Mouse (Mus musculus): ENCODE measurements around the gene Anxa9. TPM values are rescaled to one million over a fixed set of nuclear protein-coding genes. Genes with fewer than 3 reads are reported as not detected.
"Not testable (repeated sequence)": the region's sequence is repeated elsewhere in the genome, so short reads cannot be mapped to it uniquely, and the experiment has no call there.

The Anxa9 gene
- total RNA-seq (2021): under 1 TPM; 0.64 to 0.89 TPM
- long read RNA-seq, experiment 1: 0 reads
- long read RNA-seq, experiment 2, partial matches to known transcripts: 0 of 1 reads
- long read RNA-seq, experiment 2, other reads (novel, unspliced or antisense): 1 of 1 reads

- intact Hi-C loops (cut with DNase I): no loop called here
- DNase-seq (ENCODE audit: low spot score in 2 of 2): no peak
Measured at GRCm38 (mm10) chr3:95307100-95307499, at the start of gene Anxa9. Anxa9 (minus strand) TSS chr3:95307176.

DNA sequence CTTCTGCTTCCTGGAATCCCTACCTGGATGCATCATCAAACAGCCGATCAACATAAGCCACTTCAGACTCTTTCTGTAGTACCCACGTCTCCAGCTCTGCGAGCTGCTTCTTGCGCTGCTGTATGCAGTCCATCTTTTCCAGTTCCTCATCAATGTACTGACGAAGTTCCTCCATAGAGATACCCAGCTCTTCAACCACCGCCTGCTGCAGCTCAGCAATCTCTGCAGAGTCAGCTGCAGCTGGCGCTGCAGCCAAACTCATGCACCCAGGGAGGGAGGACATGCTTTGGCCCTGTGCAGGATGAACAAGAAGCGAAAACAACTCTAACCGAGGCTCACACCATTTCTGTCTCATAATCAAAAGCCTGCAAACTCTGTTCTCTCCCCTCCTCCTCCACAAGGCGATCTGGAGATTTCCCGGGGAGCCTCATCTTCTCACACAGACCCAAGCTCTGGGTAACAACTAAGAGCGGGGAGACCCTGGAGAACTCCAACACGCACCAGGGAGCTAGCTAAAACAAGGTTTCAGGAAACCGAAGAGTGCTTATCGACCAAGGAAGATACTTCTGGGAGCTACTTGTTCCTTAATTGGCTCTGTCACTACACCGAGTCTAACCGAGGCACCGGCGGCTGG, 49.1 kb upstream of the Anxa9 start:
- intact Hi-C loops (cut with DNase I); DNase-seq (ENCODE audit: low spot score in 2 of 2): not testable (repeated sequence)

- DNase-seq (ENCODE audit: low spot score in 2 of 2): peak in 1 of 2 experiments; percentile 48
- intact Hi-C loops (cut with DNase I): loop anchor here (5.0 to 10.0 kb wide), 2 partner anchors 98 to 495 kb away; no protein-coding TSS in a partner anchor
Measured at GRCm38 (mm10) chr3:95349491-95349890, 42.5 kb upstream of the Anxa9 start.

GRCm38 (mm10) chr3:95348343-95348742, 41.4 kb upstream of the Anxa9 start:
- intact Hi-C loops (cut with DNase I): loop anchor here (5.0 to 10.0 kb wide), 2 partner anchors 99 to 496 kb away; no protein-coding TSS in a partner anchor
- not testable (repeated sequence) for DNase-seq (ENCODE audit: low spot score in 2 of 2)

- no peak for DNase-seq (ENCODE audit: low spot score in 2 of 2)
- intact Hi-C loops (cut with DNase I): loop anchor here (5.0 to 10.0 kb wide), 2 partner anchors 101 to 498 kb away; no protein-coding TSS in a partner anchor
Measured at GRCm38 (mm10) chr3:95346454-95346853, 39.5 kb upstream of the Anxa9 start.

DNA sequence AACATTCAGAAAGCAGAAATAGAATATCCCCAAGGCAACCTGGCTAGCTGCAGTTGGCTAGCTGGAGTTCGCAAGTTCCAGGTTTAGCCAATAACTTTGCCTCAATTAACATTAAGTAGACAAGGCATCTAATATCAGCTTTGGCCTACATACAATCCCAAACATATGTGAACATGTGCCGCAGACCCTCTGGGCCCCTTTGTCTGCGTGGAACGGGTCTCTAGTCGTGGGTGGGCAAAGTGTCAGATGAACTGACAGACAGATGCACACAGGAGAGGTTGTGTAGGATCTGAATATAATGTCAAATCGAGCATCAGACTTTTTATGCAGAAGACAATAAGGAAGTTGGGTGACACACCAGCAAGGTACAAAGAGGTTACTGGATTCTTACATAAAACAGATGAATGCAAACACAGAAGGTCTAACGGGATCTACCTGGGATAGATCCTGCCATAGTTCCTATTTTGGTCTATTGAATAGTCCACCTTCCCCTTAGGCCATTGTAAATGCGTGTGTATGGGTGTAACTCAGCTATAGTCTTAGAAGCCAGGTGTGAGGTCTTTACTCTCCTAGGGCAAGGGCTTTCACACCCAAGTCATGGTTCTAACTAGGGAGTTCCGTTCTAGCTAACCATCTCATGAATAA, 36.5 kb upstream of the Anxa9 start:
- intact Hi-C loops (cut with DNase I): loop anchor here (10.0 kb wide), 1 partner anchor 501 kb away; no protein-coding TSS in a partner anchor
- DNase-seq (ENCODE audit: low spot score in 2 of 2): not testable (repeated sequence)

DNA sequence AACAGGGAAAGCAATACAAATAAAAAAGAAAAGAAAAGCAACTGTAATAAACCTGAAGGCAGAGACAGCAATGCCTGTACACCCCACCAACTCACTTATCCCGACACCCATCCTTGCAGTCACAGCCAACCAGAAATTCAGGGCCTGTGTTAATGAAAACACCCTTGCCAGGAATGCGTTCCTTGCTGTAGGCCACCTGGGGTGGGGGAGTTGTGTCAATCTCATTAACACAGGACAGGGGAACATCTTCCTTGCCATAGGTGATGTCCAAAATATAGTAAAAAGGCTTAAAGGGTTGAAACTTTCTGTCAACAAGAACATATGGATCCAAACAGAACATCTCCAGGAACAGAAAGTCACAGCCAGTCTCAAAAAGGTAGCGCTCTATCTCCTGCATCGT, 31.3 kb upstream of the Anxa9 start:
- no peak for DNase-seq (ENCODE audit: low spot score in 2 of 2)
- intact Hi-C loops (cut with DNase I): loop anchor here (10.0 kb wide), 1 partner anchor 147 kb away; no protein-coding TSS in a partner anchor

GRCm38 (mm10) chr3:95337345-95337744, 30.4 kb upstream of the Anxa9 start:
- DNase-seq (ENCODE audit: low spot score in 2 of 2): no peak
- intact Hi-C loops (cut with DNase I): loop anchor here (10.0 kb wide), 1 partner anchor 147 kb away; no protein-coding TSS in a partner anchor

GRCm38 (mm10) chr3:95331528-95331927, 24.6 kb upstream of the Anxa9 start:
- no peak for DNase-seq (ENCODE audit: low spot score in 2 of 2)
- intact Hi-C loops (cut with DNase I): loop anchor here (10.0 kb wide), 1 partner anchor 153 kb away; no protein-coding TSS in a partner anchor

DNA sequence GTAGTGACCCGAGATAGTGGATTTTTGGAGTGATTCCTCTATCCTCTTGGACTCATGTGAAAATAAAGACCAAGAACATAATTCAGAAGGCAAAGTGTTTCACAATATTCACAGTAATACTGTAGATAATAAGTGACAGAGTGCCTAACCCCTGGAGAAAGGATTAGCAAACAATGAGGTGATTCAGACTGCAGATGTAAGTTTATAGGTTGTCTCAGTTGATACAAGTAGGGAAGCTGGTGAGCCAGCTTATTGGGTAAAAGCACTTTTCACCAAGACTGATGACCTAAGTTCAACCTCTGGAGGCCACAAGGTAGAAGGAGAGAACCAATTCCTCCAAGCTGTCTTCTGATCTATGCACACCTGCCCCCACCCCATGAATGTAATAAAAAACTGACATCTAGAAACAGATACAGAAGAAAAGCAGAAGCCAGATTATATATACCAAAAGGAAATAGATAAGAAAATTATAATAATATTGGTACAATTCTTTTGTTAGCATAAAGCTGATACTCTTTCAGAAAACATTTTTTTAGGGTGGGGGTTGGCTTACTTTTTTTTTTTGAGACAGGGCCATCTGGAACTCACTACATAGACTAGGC, 21.9 kb upstream of the Anxa9 start:
- no peak for DNase-seq (ENCODE audit: low spot score in 2 of 2)
- intact Hi-C loops (cut with DNase I): no loop called here

DNA sequence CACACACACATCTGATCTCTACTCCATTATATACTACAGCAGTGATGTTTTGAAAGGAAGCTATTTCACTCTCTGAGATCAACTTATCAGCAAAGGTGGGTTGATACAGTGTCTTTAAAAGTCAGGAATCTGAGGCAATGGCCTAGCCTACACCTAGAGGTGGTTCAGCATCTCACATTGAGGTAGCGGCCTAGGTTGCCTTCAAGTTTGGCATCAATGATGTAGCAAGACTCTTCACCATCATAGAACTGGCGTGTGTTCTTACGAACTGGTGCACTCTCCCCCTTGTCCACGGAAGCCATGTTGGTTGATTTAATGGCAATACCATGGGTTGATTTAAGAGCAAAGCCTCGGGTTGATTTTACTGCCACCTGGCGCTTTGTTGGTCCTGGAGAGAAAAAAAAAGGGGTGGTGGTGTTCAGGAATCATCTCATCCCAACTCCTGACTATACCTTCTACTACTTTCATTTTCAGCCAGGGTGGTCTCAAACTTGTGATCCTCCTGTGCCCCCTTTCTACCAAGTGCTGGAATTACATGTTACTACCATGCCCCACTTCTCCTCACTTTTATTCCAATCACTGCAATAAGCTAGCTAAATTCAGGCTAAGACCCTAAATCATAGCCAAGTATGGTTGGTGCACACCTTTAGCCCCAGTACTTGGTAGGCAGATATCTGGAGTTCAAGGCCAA, 17.6 kb upstream of the Anxa9 start:
- intact Hi-C loops (cut with DNase I): no loop called here
- no peak for DNase-seq (ENCODE audit: low spot score in 2 of 2)

- intact Hi-C loops (cut with DNase I): no loop called here
- DNase-seq (ENCODE audit: low spot score in 2 of 2): no peak
Measured at GRCm38 (mm10) chr3:95323429-95323828, 16.5 kb upstream of the Anxa9 start.

DNA sequence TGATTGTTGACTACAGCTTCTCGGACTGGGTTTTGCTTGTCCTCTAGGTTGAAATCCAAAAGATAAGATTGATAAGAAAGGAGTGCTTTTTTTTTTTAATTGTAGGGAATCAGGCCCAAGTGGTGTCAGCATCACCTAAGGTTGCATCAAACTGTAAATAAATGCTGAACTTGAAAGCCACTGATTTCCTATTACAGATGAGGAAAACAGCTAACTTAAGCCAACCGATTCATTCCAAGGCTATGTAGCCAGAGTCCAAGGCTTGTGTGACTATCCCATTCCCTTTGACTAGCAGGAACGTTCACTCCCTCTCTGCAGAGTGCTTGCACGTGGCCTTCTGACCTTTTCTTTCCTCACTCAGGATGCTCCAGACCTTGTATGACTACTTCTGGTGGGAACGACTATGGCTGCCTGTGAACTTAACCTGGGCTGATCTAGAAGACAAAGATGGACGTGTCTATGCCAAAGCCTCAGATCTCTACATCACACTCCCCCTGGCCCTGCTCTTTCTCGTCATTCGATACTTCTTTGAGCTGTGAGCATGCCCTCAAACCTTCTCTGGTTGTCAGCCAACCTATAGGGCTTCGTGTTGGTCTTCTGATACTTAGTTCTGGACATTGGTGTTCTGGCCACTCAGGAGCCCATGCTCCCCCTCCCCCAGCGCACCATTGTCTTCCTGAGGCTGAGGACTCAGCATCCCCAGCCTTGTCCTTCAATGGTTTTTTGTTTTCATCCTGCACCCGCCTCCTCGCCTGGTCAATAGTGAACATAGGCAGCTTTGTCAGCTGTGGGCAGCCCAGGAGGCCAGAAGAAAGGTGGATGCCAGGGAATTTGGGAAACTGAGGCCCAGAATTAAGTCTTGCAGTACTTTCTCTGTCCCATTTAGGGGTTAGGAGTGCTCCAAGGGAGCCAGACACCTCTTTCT, 13.0 kb upstream of the Anxa9 start:
- no peak for DNase-seq (ENCODE audit: low spot score in 2 of 2)
- intact Hi-C loops (cut with DNase I): loop anchor here (5.0 kb wide), 1 partner anchor 38 kb away; the partner anchor contains the start of genes Mindy1 and Prune1

GRCm38 (mm10) chr3:95319110-95319509, 12.1 kb upstream of the Anxa9 start:
- intact Hi-C loops (cut with DNase I): loop anchor here (5.0 kb wide), 1 partner anchor 37 kb away; the partner anchor contains the start of genes Mindy1 and Prune1
- DNase-seq (ENCODE audit: low spot score in 2 of 2): no peak

DNA sequence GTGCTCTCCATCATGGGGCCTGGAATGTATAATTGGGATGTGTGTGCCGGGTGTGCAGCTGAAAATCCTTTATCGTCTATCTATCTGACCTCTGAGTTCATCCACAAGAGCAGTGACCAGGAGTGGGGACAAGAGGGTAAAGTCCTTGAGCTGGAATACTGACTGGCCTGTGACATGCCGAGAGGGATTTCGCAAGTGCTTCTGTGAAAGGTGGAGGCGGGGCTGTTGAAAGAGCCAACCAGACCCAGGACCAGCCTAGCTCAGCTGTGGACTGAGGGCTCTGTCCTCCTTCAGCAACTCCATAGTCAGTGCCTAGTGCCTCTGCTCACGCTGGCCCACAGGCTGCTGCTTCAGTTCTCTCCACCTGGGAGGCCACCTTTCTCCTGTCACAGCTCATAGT, 11.6 kb upstream of the Anxa9 start:
- DNase-seq (ENCODE audit: low spot score in 2 of 2): no peak
- intact Hi-C loops (cut with DNase I): loop anchor here (5.0 kb wide), 1 partner anchor 36 kb away; the partner anchor contains the start of genes Mindy1 and Prune1

DNA sequence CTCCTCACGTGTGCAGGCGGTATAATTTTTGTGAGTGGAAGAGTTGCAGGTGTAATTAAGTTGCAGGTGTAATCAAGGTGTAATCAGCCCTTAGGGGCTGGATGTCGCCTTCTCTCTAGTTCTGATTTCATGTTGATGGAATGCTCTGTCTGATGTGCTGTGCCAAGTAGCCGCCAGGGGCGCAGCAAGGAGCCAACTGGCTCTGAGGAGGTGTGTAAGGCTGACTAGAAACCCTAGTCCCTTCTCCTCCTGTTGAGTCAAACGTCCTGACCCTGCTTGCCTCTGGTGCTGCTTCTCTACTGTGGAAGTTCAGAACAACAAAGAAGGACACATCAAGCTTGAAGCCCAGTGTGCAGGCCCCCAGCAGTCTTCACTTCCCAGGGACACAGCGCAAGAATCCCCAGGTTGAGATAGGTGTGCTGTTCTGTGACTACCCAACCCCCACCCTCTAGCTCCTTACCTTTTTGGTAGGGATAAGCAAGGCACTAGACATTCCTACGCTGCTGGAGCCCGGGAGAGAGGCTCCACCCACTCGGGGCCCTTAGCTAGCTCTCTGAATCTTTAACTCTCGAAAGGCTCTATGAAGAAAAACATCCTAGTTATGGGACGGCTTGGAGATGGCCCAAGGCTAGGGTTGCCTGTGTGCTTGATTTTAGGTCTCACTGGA, 10.6 kb upstream of the Anxa9 start:
- intact Hi-C loops (cut with DNase I): loop anchor here (5.0 kb wide), 1 partner anchor 35 kb away; the partner anchor contains the start of genes Mindy1 and Prune1

DNA sequence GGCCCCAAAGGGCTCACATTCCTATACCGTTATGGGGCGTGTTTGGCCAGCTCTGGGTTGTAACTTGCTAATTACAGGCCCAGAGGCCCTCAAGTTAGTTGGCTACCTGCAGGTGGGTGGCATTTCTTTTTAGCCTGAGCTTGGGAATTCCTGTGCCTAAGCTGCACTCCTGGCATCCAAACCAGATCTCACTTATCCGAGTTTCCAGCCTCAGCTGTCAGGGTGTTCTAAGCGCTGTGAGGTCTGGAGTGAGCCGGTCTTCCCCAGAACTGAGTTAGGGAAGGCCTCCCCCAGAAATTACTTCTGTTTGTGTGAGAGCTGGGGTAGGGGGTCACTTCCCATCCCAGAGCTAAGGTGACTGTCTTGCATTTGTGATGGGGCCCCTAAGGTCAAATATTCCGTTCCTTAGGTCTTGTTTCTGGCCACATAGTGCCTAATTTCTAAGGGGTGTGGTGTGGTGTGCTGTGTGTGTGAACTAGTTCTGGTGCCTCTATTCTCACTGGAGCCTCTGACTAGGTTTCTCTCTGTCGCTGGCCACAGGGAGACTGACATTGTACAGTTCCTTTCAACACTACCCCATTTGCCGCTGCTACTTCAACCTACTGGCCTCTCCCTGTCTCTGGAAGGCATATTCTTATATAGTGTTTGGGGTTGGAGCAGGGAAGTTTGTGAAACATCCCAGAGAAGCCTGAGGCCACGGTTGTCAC, 9.0 kb upstream of the Anxa9 start:
- intact Hi-C loops (cut with DNase I): loop anchor here (5.0 kb wide), 1 partner anchor 34 kb away; the partner anchor contains the start of genes Mindy1 and Prune1
- no peak for DNase-seq (ENCODE audit: low spot score in 2 of 2)

More for the DNA sequence above, 10.6 kb upstream of the Anxa9 start:
- DNase-seq (ENCODE audit: low spot score in 2 of 2): peak; percentile 57 to 60

Data from left cerebral cortex, postnatal 14 days (tissue).